Mouse (Mus musculus) urinary bladder, postnatal 0 days (tissue): Measurements from ENCODE around the gene Vmn2r46. TPM values are rescaled to one million over a fixed set of nuclear protein-coding genes. Genes with fewer than 3 reads are reported as not detected.

ENCODE experiments used
- polyA plus RNA-seq: library from polyadenylated mRNA; unstranded; fragments of >200 nt; fragmentation: Nextera tagmentation; extraction: Ambion mirVana; gene quantifications from 2 replicates; pipeline ENCODE4 v1.2.1, GENCODE M21; 2015

Vmn2r46 gene
- polyA plus RNA-seq = not detected in 2 replicates

DNA sequence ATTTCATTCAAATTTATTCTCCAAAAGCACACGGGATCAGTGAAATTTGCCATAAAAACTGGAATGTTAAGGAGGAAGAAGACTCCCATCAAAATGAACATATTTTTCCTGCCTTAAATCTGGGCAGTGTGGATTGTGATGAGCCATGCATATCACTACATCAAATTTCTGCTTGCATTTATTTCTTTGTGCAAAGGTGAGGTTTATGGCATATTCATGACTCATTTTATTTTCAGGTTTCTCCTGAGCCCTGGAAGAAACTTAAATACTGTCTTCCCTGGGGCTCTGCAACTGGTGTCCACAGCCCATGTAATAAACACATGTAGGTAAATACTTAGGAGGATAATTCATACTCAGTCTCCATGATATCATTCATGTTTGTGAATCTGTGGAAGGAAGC, at the start of gene Vmn2r46:
Gene Vmn2r46 (minus strand): TSS at position 101 of the 400 bp plus-strand sequence.

Other genes starting within 250 kb of the Vmn2r46 start
- gene Vmn2r47, start 70.8 kb upstream of the Vmn2r46 start, polyA plus RNA-seq = not detected in 2 replicates
- not detected in 2 replicates for gene Vmn2r48, start 183.0 kb upstream of the Vmn2r46 start, polyA plus RNA-seq
- gene Vmn2r49, start 221.7 kb upstream of the Vmn2r46 start, polyA plus RNA-seq = not detected in 2 replicates